Mouse (Mus musculus) forebrain, postnatal 0 days (tissue): ENCODE measurements around the gene Top3a. TPM values are rescaled to one million over a fixed set of nuclear protein-coding genes. Genes with fewer than 3 reads are reported as not detected.
A peak's percentile ranks its signal among the peaks of the same experiment; 100 is the strongest.
"Not testable (repeated sequence)": the region's sequence is repeated elsewhere in the genome, so short reads cannot be mapped to it uniquely, and the experiment has no call there.

Experiments
- ATAC-seq: fragments of 200-750 bp; cut with Nextera tagmentation; 2 replicates; pipeline ENCODE4 v1.8.0; 2017; ENCODE audit warnings: mild to moderate bottlenecking, moderate library complexity
- DNase-seq: peaks from one replicate; pipeline ENCODE4 v3.0.0-alpha.2; 2015
- H3K27ac ChIP-seq: fragments of 300-500 bp; sonication (generic); 2 replicates; pipeline ENCODE4 v1.5.1; 2014; ENCODE audit warnings: low read depth, mild to moderate bottlenecking, antibody characterized with exemption, low read length, moderate library complexity, mixed read lengths
- H3K27me3 ChIP-seq: fragments of 300-500 bp; sonication (generic); 2 replicates; pipeline ENCODE4 v1.6.1; 2014; ENCODE audit warnings: mild to moderate bottlenecking, low read length, mixed read lengths; ENCODE audit not compliant: insufficient read depth
- H3K36me3 ChIP-seq: fragments of 300-500 bp; sonication (generic); 2 replicates; pipeline ENCODE4 v1.6.1; 2014; ENCODE audit warnings: mild to moderate bottlenecking, moderate library complexity; ENCODE audit not compliant: insufficient read depth
- H3K4me1 ChIP-seq: fragments of 300-500 bp; sonication (generic); 2 replicates; pipeline ENCODE4 v1.6.1; 2014; ENCODE audit warnings: antibody characterized with exemption; ENCODE audit not compliant: insufficient read depth
- H3K4me2 ChIP-seq: fragments of 300-500 bp; sonication (generic); 2 replicates; pipeline ENCODE4 v1.6.1; 2014; ENCODE audit warnings: low read depth, mild to moderate bottlenecking, moderate library complexity
- H3K4me3 ChIP-seq: fragments of 300-500 bp; sonication (generic); 2 replicates; pipeline ENCODE4 v1.5.1; 2014; ENCODE audit warnings: low read depth, low read length, mixed read lengths
- H3K9ac ChIP-seq: fragments of 300-500 bp; sonication (generic); 2 replicates; pipeline ENCODE4 v1.6.1; 2014; ENCODE audit warnings: mild to moderate bottlenecking
- H3K9me3 ChIP-seq: fragments of 300-500 bp; sonication (generic); 2 replicates; pipeline ENCODE4 v1.6.1; 2016; ENCODE audit warnings: low read length
- CTCF ChIP-seq: sonication (generic); IDR thresholded peaks from 2 replicates; pipeline ENCODE4 v1.5.1; 2016; ENCODE audit warnings: antibody characterized with exemption, control low read depth, low read depth
- WGBS: fragments of 180-500 bp; shearing (Covaris S2); extraction: QIAGEN DNeasy Blood & Tissue Kit; methylation state at CpG from one replicate; pipeline ENCODE4 v1.1.7; 2014; 5-methylcytosine and 5-hydroxymethylcytosine counted together
- polyA plus RNA-seq: library from polyadenylated mRNA; unstranded; fragments of >200 nt; fragmentation: Nextera tagmentation; extraction: Ambion mirVana; gene quantifications from 2 replicates; pipeline ENCODE4 v1.2.1, GENCODE M21; 2015
- total RNA-seq: library from RNA; depleted of rRNA; stranded (reverse); fragments of >200 nt; gene quantifications from 2 replicates; pipeline ENCODE4 v1.2.3, GENCODE M21; 2014; rRNA removed

Gene Top3a
- total RNA-seq: 9.2 and 11.5 TPM in 2 replicates
- polyA plus RNA-seq: 2.8 and 3.9 TPM in 2 replicates

DNA sequence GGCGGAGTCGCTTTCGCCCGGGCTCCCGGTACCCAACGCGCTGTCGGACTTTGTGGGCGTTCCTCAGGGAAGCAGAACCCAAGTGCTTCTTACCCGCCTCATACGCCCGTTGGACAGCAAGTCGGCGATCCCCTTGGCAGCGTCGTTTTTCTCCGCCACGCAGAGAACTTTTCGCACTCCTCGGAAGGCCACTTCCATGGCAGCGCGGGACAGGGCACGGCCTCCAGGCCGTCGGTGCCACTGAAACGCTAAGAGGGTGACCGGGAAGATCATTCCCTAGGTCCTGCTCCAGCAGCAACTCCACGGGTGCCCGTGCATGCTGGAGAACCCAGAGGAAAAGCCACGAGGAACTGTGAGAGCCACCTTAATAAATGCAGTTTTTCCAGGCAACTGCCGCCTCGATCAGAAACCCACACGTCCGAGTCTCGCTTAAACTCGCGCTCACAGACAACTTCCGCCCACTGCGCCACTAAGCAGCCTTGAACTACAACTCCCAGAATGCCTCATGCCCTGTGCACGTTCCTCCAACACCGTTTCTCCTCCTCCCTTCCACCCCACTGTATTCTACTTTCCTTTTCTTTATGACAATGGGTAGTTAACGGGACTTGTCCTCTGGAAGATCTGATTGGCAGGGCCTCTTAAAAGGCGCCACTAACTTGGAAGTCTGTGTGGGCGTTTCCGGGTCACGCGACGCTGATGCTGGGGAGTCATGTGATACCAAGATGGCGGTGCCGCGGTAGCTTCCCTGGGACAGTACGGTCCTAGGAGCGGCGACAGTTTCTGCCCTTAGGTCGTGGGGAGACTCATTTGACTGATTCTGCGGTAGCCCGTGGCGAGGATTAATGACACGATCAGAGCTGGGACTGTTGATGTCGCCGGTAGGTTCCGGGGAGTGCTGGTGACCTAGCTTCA is at the start of gene Top3a, which contains the start of gene Smcr8:
Gene Top3a (minus strand): TSS at position 537 of the 912 bp plus-strand sequence.
Gene Smcr8 (plus strand): TSS at position 696 of the 912 bp plus-strand sequence.
- under 1% methylated on average over 62 of the region's 62 CpGs for WGBS
- TF ChIP-seq CTCF: no peak
- DNase-seq (peak; percentile 95), ATAC-seq (peak; percentile 99)
- Histone ChIP-seq H3K9me3 (no peaks in the 10 kb centered on the region), H3K4me3 (peak within 1 kb of the TSS; percentile 92), H3K27me3 (no peaks in the 10 kb centered on the region), H3K9ac (peak within 1 kb of the TSS; percentile 77), H3K4me2 (peak within 1 kb of the TSS; percentile 83), H3K36me3 (0 out of 2 replicates have a peak, but pooled peaks cover 3% of the 10 kb centered on the region), H3K27ac (peak within 1 kb of the TSS; percentile 83), H3K4me1 (peaks cover 38% of the 10 kb centered on the region)

- no peak for TF ChIP-seq CTCF
- no peak for DNase-seq
- H3K4me1 ChIP-seq: peaks cover 4% of the 10 kb centered on the region; the same call in 1 of the 2 replicates
- no peak overlapping the region for H3K9ac ChIP-seq
- H3K36me3 ChIP-seq: no peaks in the 10 kb centered on the region
- no peak for ATAC-seq
- H3K4me3 ChIP-seq: no peak overlapping the region
- no peak overlapping the region for H3K27ac ChIP-seq
- H3K9me3 ChIP-seq: no peaks in the 10 kb centered on the region
- no peak overlapping the region for H3K4me2 ChIP-seq
- WGBS: 44% methylated on average over 1 of the region's 1 CpGs
- no peaks in the 10 kb centered on the region for H3K27me3 ChIP-seq
These were observed 49.5 kb upstream of the Top3a start for GRCm38 (mm10) chr11:60826700-60827099.

DNA sequence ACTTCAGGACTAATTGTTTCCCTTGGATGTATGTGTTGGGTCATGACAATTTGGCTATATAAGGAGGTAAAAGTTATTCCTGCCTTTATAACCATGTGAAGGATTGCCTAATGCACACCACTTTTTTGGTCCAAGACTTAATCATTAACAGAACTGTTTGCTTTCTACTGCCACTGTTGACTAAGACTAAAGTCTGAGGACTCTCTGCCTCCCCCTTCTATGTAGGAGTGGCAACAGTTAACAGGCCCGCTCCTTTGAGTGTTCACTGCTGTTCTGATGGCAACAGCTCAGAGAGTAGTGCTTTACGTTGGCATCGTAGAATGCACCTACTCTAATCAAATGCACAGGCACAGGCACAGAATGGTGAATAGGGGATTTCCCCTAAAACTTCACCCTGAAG is 48.0 kb upstream of the Top3a start:
- Histone ChIP-seq H3K4me3 (no peak overlapping the region), H3K27me3 (no peaks in the 10 kb centered on the region), H3K36me3 (no peaks in the 10 kb centered on the region), H3K9me3 (no peaks in the 10 kb centered on the region), H3K9ac (no peak overlapping the region), H3K27ac (no peak overlapping the region), H3K4me1 (no peaks in the 10 kb centered on the region), H3K4me2 (no peak overlapping the region)
- ATAC-seq (no peak), DNase-seq (no peak)
- 85% methylated on average over 3 of the region's 3 CpGs for WGBS
- TF ChIP-seq CTCF: no peak

GRCm38 (mm10) chr11:60823771-60824170 is 46.6 kb upstream of the Top3a start:
- Histone ChIP-seq H3K4me3 (no peak overlapping the region), H3K9me3 (no peaks in the 10 kb centered on the region), H3K27ac (no peak overlapping the region), H3K36me3 (no peaks in the 10 kb centered on the region), H3K4me2 (no peak overlapping the region), H3K27me3 (no peaks in the 10 kb centered on the region), H3K4me1 (no peaks in the 10 kb centered on the region), H3K9ac (no peak overlapping the region)
- DNase-seq (no peak), ATAC-seq (no peak)
- 63% methylated on average over 2 of the region's 2 CpGs for WGBS
- no peak for TF ChIP-seq CTCF

DNA sequence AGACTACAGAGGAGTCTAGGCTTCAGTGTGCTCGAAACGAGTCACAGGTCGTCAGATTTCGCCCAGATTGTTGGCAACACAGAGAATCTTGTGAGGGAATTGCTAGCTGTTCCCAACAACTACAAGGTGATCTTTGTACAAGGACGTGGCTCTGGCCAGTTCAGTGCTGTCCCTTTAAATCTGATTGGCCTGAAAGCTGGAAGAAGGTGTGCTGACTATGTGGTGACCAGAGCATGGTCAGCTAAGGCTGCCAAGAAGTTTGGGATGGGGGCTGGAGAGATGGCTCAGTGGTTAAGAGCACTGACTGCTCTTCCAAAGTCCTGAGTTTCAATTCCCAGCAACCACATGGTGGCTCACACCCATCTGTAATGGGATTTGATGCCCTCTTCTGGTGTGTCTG is 39.2 kb upstream of the Top3a start:
- no peak for DNase-seq
- Histone ChIP-seq H3K9ac (no peak overlapping the region), H3K27ac (no peak overlapping the region), H3K27me3 (no peaks in the 10 kb centered on the region), H3K4me2 (no peak overlapping the region), H3K36me3 (no peaks in the 10 kb centered on the region), H3K4me3 (no peak overlapping the region), H3K9me3 (no peaks in the 10 kb centered on the region), H3K4me1 (no peaks in the 10 kb centered on the region)
- ATAC-seq: no peak
- TF ChIP-seq CTCF: no peak
- WGBS: 72% methylated on average over 5 of the region's 5 CpGs

GRCm38 (mm10) chr11:60811618-60812017 is 34.5 kb upstream of the Top3a start, which contains the start of gene Shmt1:
Gene Shmt1 (minus strand): TSS chr11:60811718.
- WGBS: 27% methylated on average over 6 of the region's 6 CpGs
- Histone ChIP-seq H3K4me2 (peak within 1 kb of the TSS; percentile 88), H3K9ac (peak within 1 kb of the TSS; percentile 15; the same call in 1 of the 2 replicates), H3K4me3 (peak within 1 kb of the TSS; percentile 45)
- DNase-seq, ATAC-seq, H3K27ac ChIP-seq, H3K27me3 ChIP-seq, H3K36me3 ChIP-seq, H3K9me3 ChIP-seq, H3K4me1 ChIP-seq: not testable (repeated sequence)

- H3K4me2 ChIP-seq: peak overlapping the region; percentile 88
- H3K27me3 ChIP-seq: no peaks in the 10 kb centered on the region
- no peak for TF ChIP-seq CTCF
- H3K4me3 ChIP-seq: peak overlapping the region; percentile 45
- DNase-seq (peak; percentile 88), ATAC-seq (peak; percentile 100)
- H3K9ac ChIP-seq: peak overlapping the region; percentile 15; the same call in 1 of the 2 replicates
- H3K27ac ChIP-seq: no peak overlapping the region
- no peaks in the 10 kb centered on the region for H3K9me3 ChIP-seq
- H3K4me1 ChIP-seq: peaks cover 4% of the 10 kb centered on the region
- H3K36me3 ChIP-seq: no peaks in the 10 kb centered on the region
- WGBS: under 1% methylated on average over 29 of the region's 29 CpGs
These were observed 33.9 kb upstream of the Top3a start for GRCm38 (mm10) chr11:60811054-60811460.
